Mouse (Mus musculus) liver (tissue): ENCODE data around the gene Ap3b1.

ENCODE experiments used
- DNase-seq: peaks from one replicate; pipeline ENCODE4 v3.0.0-alpha.2; 2020; ENCODE audit warnings: mixed read lengths

Ap3b1 gene

DNA sequence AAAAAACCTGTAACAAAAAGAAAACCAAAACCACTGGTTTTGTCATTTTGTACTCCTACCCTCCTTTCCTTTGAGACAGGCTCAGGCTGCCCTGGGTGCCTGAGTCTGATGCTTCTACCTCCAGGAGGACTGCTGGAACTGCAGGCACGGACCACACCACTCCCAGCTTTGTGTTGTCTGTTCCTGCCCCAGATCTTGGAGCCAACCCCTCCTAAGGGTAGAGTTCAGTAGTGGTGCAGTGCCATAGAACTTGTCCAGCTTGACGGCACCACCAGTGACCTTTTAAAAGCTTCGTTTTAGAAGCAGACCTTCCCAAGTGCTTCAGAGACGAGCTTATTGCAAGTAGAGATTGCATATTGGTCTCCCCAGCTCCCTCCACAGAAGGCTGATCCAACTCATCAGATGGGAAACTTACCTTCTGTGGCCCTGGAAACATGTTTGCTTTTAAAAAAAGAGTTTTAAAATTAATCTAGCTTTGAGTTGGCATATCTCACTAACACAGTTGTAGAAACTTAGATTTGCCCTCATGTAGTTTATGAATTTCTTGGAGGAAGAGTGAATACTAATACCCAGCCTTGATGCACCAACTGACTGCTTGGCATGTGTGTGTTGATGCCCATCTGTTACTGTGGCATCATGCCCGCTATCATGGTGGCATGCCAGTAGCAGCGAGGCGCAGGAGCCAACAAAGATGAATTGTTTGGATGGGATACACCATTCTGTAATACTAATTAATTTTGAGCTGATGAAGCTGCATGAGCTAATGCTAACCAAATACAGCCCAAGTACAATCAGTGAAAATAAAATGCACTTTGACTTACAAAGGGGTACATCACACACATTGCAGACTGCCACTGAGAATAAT is 17.0 kb downstream of the Ap3b1 start:
- DNase-seq, result no peak

DNA sequence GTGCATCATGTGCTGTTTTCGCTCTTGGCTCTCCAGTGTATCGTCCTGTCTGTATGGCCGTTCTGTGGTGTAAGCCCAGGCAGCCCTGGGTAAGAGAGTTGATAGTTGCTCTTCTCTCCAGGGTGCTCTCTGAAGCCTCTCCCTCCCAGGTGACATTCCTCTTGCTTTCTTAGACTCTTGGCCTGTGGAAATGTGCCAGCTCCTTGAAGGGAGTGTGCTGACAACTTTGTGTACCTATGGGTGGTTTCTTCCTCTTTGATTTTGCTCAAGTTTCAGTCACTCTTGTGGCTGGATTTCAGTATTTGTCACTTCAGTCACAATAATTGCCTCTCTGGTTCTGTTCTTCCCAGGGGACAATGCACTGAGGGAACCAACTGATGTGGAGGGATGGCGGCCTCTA is 20.2 kb downstream of the Ap3b1 start:
- no peak for DNase-seq

DNA sequence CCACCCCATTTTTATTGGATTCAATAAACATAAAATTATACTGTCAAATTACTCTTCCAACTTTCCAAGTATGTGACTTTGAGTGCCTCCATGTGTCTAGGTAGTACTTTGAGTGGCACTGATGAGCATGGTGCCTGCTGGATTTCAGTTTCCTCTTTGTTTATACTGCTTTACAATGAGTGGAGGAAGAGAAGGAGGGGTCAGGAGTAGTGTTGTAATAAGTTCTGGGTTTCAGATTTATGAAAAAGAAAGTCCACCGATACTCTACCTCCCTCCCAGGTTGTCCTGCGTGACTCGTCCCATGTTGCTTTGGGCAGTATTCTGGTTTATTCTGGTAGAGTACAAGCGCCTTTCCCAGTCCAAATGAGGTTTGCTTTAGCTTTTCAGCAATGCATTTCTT is 22.7 kb downstream of the Ap3b1 start:
- DNase-seq, result no peak

GRCm38 (mm10) chr13:94381829-94382675 is 23.3 kb downstream of the Ap3b1 start:
- DNase-seq, result no peak

DNA sequence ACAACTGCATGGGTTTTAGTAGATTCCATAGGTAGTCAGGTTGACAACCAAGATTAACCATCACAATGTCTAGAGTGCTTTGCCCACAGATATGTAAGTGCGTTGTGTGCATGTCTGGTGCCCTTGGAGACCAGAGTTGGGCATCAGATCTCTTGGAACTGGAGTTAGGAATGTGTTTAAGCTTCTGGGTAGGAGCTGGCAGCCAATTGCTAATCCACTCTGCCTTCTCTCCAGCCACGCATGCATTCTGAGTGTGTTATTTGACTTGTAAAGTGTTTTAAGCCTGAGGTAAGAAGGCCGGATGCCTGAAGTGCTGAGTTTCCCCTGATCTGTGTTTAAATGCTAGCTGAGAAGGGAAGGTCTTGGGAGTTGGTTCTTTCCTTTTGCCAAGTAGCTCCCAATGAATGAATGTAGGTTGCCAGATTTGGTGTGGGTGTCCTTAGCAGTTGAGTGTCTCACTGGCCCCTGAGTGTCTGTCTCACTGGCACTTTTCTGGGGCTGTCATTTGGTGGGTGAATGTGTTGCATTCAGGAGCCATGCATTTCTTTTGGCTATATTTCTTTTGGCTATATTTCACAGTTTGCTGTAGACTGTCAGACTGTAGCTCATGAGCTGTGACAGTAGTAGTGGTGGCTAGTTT is 26.3 kb downstream of the Ap3b1 start:
- DNase-seq, result no peak

- DNase-seq, result no peak
Measured at GRCm38 (mm10) chr13:94388566-94388965, 29.8 kb downstream of the Ap3b1 start.

DNA sequence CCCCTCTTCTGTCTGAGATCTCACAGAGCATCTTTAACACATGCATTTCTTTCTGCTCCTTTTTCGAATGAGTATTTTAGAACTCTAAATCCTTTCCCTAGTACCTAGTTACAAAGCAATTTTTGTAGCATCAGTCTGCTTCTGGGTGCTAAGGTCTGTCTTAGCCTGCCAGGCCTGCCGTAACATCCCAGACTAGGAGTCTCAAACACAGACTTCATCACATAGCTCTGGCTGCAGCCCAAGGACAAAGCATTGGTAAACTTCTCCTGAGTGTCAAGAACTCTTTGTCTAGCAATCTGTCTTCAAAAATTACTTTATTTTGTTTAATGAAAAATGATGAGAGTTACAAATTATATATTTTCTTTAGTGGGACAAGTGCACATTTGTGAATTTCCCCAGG is 30.8 kb downstream of the Ap3b1 start:
- DNase-seq, result no peak

DNA sequence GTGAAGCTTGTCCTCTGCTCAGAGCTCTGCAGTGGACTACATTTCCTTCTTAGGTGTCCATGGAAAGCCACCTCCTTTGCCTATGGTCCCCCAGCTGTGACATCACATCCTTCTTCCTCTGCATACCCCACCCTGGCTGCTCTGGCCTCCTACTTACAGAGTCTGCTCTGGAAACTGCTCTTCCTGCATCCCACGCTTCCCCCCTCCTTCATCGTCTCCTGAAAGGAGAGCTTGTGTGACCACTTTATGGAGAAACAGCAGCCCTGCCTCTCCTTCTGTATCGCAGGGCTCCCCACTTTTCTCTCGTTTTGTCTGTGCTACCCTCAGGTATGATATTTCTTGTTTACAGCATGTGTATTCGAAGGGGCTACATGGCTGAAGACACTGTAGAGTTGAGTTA is 33.5 kb downstream of the Ap3b1 start:
- DNase-seq, result no peak

- no peak for DNase-seq
Measured at GRCm38 (mm10) chr13:94394486-94394885, 35.7 kb downstream of the Ap3b1 start.

- DNase-seq, result no peak
Measured at GRCm38 (mm10) chr13:94395763-94396162, 37.0 kb downstream of the Ap3b1 start.

- no peak for DNase-seq
Measured at GRCm38 (mm10) chr13:94396392-94396920, 37.7 kb downstream of the Ap3b1 start.

DNA sequence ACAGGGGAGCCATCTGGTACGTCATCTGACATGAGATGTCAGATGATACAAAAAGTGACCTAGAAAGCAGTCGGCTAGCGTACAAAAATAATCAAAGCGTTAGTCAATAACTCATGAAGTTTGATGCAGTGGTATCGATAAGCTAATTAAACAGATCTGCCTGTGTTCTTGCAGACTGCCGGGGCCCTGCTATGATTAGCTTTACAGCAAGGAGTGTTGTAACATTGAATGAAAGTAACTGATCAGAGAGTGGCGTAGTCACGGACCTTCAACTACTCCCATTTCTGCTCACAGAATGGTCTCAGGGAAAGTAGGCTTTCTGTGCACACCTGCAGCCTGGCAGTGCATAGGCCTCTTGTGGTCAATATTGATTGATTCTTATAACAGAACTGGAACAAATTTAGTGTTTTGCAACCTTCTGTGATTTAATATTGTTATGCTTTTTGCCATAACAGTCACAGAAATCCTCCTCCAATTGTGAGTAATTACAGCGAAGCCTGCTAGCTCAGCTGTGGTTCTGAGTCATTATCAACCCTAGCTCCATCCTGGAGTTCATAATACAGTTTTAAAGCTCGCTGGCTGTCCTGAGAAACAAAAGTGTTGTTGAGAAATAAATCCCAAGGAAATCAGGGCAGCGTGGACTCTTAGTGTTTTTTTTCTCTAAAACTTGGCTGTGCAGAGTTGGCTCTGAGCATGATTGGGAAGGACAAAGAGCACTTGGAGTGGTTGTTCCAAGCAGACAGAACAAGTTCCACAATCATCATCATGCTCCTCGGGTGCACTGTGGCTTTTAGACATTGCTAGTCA is 40.0 kb downstream of the Ap3b1 start:
- no peak for DNase-seq

DNA sequence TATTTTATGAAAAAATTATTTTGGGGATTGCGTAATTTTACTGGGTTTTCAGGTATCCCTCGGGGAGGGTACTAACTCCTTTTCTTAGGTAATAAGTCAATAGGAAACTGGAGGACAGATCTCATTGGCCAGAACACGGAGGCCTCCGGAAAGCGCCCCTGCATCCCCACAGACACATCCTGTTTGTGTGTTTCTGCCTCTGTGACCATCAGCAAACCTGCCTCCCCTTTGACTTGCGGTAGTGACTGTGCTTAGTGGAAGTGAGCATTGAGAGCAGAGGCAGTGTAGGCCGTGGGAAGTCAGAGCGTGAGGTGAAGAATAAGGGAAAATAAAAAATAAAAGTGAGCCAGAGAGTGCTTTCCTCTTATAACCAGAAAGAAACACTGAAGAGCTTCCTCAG is 41.7 kb downstream of the Ap3b1 start:
- DNase-seq, result no peak

GRCm38 (mm10) chr13:94423600-94423999 is 64.8 kb downstream of the Ap3b1 start:
- DNase-seq, result no peak

GRCm38 (mm10) chr13:94429567-94429966 is 70.8 kb downstream of the Ap3b1 start:
- DNase-seq, result no peak

- DNase-seq, result no peak
Measured at GRCm38 (mm10) chr13:94439386-94439785, 80.6 kb downstream of the Ap3b1 start.

DNA sequence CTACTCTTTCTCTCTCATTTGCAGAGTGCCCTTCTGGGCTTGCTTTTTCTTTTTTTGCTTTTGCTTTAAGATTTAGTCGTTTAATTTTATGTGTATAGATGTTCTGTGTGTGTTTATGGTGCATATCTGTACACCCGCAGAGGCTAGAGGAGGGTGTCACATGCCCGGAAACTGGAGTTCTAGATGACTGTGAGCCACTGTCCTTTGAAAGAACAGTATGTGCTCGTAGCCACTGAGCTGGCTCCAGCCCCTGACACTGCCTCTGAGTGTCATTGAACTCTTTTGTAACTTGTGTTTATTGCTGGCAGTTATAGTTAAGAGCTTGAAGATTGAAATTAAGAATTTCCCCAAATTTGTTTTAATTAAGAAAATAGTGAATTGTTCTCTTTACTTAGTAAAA is 82.4 kb downstream of the Ap3b1 start:
- no peak for DNase-seq

DNA sequence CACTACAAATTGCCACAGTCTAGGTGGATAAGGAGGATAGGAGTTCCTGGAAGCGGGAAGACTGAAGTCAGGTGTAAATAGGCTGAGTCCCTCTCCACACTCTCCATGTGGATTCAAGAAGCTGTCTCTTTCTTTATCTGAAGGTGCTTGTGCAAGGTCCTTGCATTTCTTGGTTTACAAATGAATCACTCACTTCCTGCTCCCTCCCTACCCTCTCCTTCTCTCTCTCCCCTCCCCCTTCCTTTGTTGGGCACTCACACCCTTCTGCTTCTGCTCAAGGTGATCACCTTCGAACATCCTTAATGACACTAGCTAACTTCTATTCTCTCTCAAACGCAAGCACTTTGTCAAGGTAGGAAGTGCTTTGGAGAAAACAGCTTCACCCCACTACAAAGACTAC is 84.7 kb downstream of the Ap3b1 start:
- no peak for DNase-seq

DNA sequence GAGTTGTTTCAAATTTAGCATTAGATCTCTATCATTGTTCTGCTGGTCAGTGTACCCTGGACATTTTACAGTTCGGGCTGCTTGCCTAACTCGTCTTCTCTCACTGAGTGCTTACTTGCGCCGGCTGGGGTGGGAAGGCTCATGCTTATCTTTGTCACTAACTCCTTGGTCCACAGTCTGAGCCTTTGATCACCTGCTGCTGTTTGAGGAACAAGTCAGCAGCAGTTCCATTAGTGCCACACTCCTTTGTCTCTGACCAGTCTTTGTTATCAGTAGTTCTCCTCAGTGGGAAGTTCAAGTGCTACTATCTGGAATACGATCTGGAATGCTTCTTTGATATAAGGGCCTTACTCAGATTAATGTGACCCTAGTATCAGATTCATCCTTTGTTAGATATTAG is 86.3 kb downstream of the Ap3b1 start:
- no peak for DNase-seq

- no peak for DNase-seq
Measured at GRCm38 (mm10) chr13:94447003-94447402, 88.2 kb downstream of the Ap3b1 start.

DNA sequence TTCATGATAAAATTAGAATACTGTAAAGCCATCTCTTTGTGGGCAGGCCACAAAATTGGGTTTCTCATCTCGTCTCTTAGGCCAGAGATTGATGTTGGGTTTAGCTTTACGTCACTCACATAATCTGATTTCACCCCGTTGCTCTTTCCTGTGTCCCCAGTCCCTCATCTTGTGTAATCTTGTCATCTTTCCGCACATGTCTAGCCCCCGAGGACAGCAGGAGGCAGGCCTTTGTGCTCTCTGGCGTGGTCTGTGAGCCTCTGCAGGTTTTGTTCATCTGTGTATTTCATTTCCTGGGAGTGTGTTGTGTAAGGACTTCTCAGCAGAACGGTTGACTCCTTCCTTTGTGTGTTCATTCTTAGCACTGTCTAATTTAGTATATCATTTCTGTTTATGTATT is 90.8 kb downstream of the Ap3b1 start:
- DNase-seq, result no peak

GRCm38 (mm10) chr13:94451229-94451628 is 92.5 kb downstream of the Ap3b1 start:
- peak; percentile 29 for DNase-seq
